Mouse (Mus musculus) kidney, adult 2 months (tissue): ENCODE results near the gene Pgpep1.

Experiments
- CTCF ChIP-seq: fragments of 200-500 bp; conservative IDR thresholded peaks from 2 replicates; pipeline ENCODE4 v1.5.1; 2011; ENCODE audit warnings: low read depth, mild to moderate bottlenecking, control low read depth, low read length, moderate library complexity, mixed read lengths; ENCODE audit not compliant: insufficient read depth, insufficient read length
- POLR2A ChIP-seq: fragments of 200-500 bp; IDR thresholded peaks from one replicate; pipeline ENCODE4 v1.6.1; 2011; ENCODE audit warnings: low read depth, low read length, control low read depth

DNA sequence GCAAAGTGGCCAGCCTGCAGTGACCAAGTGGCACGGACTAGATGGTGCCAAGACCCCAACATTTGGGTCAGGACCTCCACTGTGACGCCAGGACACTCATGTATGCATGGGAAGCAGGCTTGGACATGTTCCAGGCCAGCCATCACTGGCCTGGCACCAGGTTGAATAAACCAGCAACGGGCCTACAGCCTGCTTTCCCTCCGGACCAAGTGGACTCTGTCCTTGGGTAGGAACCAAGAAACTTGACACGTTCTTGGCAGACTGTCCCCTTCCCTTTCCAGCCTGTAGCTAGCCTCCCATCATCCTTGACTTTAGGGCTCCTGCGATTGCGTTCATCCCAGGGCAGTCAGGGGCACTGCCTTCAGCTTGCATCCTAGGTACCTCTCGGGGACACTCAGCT, 27.4 kb upstream of the Pgpep1 start:
- TF ChIP-seq CTCF (no peak), POLR2A (no peak)
